Mouse (Mus musculus) MEL (cell line): ENCODE measurements around the gene Gfra1.

Experiments
- CTCF ChIP-seq, 3 experiments: IDR thresholded peaks in 2 of 3; conservative IDR thresholded peaks in 1 of 3; 2 replicates each; pipeline ENCODE4 v1.5.1; 2011 to 2012; ENCODE audit warnings: low read length in 3 of 3, low read depth in 2 of 3, mild to moderate bottlenecking in 2 of 3, improper control_type of control experiment in 1 of 3, inconsistent platforms in 1 of 3, mixed read lengths in 1 of 3, moderate library complexity in 1 of 3; ENCODE audit not compliant: control insufficient read depth in 1 of 3, insufficient read depth in 1 of 3, poor library complexity in 1 of 3, severe bottlenecking in 1 of 3
- EP300 ChIP-seq, 2 experiments: IDR thresholded peaks; 2 replicates each; pipeline ENCODE4 v1.6.1; 2011; ENCODE audit warnings: improper control_type of control experiment in 2 of 2, low read length in 2 of 2, low read depth in 1 of 2, mild to moderate bottlenecking in 1 of 2
- ETS1 ChIP-seq: IDR thresholded peaks from 2 replicates; pipeline ENCODE4 v1.6.1; 2012; ENCODE audit warnings: low read depth, mild to moderate bottlenecking, inconsistent platforms, low read length, improper control_type of control experiment, moderate library complexity
- NRF1 ChIP-seq: IDR thresholded peaks from 2 replicates; pipeline ENCODE4 v1.6.1; 2014; ENCODE audit warnings: low read depth, mild to moderate bottlenecking, inconsistent platforms, low read length, improper control_type of control experiment, moderate library complexity; ENCODE audit not compliant: poor library complexity, insufficient read depth, severe bottlenecking
- POLR2A ChIP-seq, 2 experiments: IDR thresholded peaks; 2 replicates each; pipeline ENCODE4 v1.6.1; 2011 to 2012; ENCODE audit warnings: low read length in 2 of 2, mild to moderate bottlenecking in 2 of 2, control low read depth in 1 of 2, improper control_type of control experiment in 1 of 2, low read depth in 1 of 2, moderate library complexity in 1 of 2; ENCODE audit not compliant: control insufficient read depth in 1 of 2, insufficient read depth in 1 of 2, poor library complexity in 1 of 2
- RAD21 ChIP-seq: IDR thresholded peaks from 2 replicates; pipeline ENCODE4 v1.6.1; 2011; ENCODE audit warnings: mild to moderate bottlenecking, low read depth, low read length, improper control_type of control experiment
- TAL1 ChIP-seq: IDR thresholded peaks from 2 replicates; pipeline ENCODE4 v1.6.1; 2012; ENCODE audit warnings: mild to moderate bottlenecking, inconsistent platforms, low read length, moderate library complexity, mixed read lengths
- TCF12 ChIP-seq: IDR thresholded peaks from 2 replicates; pipeline ENCODE4 v1.6.1; 2014; ENCODE audit warnings: low read depth, mild to moderate bottlenecking, inconsistent platforms, low read length, improper control_type of control experiment, moderate library complexity
- ZC3H11A ChIP-seq: IDR thresholded peaks from 2 replicates; pipeline ENCODE4 v1.6.1; 2012; ENCODE audit warnings: low read depth, mild to moderate bottlenecking, inconsistent platforms, low read length, improper control_type of control experiment

DNA sequence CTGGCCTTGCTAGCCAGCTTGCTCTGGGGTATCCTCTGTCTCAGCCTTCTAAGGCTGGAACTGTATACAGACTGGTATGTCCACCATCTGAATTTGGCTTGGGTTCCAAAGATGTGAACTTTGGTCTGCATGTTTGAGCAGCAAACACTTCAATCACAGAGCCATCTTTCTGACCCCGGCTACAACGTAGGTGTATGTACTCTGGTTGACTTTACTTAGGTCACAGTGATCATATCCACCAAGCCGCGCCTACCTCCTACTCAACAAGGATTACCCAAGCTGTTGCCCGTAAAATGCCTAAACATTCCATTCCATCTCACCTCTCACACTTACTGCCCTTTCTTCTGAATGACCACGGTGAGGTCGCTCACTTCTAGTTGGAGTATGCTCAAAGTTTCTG is 14.5 kb downstream of the Gfra1 start:
- TF ChIP-seq CTCF (IDR thresholded peaks at IDR 0.05 in 2 of 3, conservative IDR thresholded peaks at IDR 0.05 in 1 of 3; ENCODE audit: control insufficient read depth in 1 of 3, insufficient read depth in 1 of 3, low read depth in 2 of 3, low read length in 3 of 3, poor library complexity in 1 of 3, severe bottlenecking in 1 of 3) (no peak), ETS1 (no peak), RAD21 (no peak), POLR2A (IDR thresholded peaks at IDR 0.05; ENCODE audit: control insufficient read depth in 1 of 2, insufficient read depth in 1 of 2, low read depth in 1 of 2, low read length in 2 of 2, poor library complexity in 1 of 2) (no peak), ZC3H11A (no peak), EP300 (IDR thresholded peaks at IDR 0.05; ENCODE audit: low read depth in 1 of 2, low read length in 2 of 2) (no peak), NRF1 (no peak), TAL1 (no peak), TCF12 (no peak)
